Comparison of ENCODE assay signal across 14 mouse cellular contexts in the genomic region with DNA sequence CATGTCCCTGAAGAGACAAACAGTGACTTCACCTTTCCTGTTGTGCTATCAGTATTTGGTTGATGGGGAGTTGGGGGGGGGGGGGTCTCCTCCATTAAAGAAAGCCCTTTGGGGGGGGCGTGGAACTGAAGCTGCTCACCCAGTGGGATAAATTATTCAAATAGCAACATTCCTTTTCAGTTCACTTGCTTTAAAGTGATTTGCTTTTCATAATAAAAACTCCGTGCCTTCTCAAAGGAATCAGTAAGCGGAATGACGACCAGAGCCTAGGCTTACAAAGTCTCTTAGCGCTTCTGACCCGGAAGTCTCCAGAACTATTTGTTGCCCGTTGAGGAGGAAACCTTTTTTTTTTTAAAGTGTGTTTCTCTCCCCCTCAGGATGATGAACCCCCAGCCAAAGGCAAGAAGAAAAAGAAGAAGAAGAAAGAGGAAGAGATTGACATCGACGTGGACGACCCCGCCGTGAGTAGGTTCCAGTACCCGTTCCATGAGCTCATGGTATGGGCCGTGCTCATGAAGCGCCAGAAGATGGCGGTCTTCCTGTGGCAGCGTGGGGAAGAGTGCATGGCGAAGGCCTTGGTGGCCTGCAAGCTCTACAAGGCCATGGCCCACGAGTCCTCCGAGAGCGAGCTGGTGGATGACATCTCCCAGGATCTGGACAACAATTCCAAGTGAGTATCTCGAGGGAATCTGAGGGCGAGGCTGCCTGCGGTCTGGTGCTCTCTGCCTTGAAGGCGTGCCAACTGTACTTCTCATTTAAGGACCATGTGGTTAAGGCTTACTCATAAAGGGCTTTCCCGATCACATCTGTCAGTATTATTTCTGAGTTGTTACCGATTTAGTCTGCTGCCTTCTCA.
A peak's percentile ranks its signal among the peaks of the same experiment; 100 is the strongest.
DNase-seq lines count a peak whose midpoint lies in the region; TF ChIP-seq lines count a peak whose summit lies in the region.
"Had no signal": no experiment of that assay in that cellular context is flagged by ENCODE, and none has a peak within 500 bp of the region (broad histone marks: within the 10 kb centered on the region; RNA-seq: fewer than 3 reads in every experiment).

No protein-coding gene starts in this region.

- TF ChIP-seq CTCF in C2C12 (IDR thresholded peaks at IDR 0.05; ENCODE audit: control insufficient read depth, insufficient read depth, insufficient read length), result peak; percentile 34
- TF ChIP-seq CTCF in bone marrow macrophage, adult 2 months (IDR thresholded peaks at IDR 0.05; ENCODE audit: low read depth, low read length), result peak; percentile 15; the same call in 1 of the 2 replicates

- H3K4me1 ChIP-seq in bone marrow macrophage, adult 2 months (ENCODE audit: control insufficient read depth, insufficient read depth, low read length), result peaks cover 26% of the 10 kb centered on the region
- H3K4me1 ChIP-seq: embryonic facial prominence, embryonic 13.5 days; megakaryocyte, embryonic 14.5 days had no signal

- peak; percentile 10 for DNase-seq in heart, adult 18-20 months
- no peak for DNase-seq in heart, postnatal 36 days
- DNase-seq in 3134 (ENCODE audit: extremely low read depth, insufficient read length, low spot score), result peak; percentile 62
- no peak for DNase-seq in gastrocnemius, postnatal 14 days
- no peak for DNase-seq in gastrocnemius, postnatal 10 days
- DNase-seq in left cerebral cortex, postnatal 10 days (ENCODE audit: extremely low spot score in 1 of 2, low spot score in 2 of 2), result no peak
- DNase-seq: cerebellum, adult 11 months; kidney, adult 18-20 months; liver; thymus, adult 18-20 months had no signal

- no peak overlapping the region for H3ac ChIP-seq in C2C12 (ENCODE audit: control insufficient read depth, insufficient read length, low read depth)

- H3K36me3 ChIP-seq in C2C12 (ENCODE audit: control insufficient read depth, insufficient read depth), result no peaks in the 10 kb centered on the region
- H3K36me3 ChIP-seq: embryonic facial prominence, embryonic 13.5 days had no signal

- H3K79me3 ChIP-seq in C2C12 (ENCODE audit: low read depth), result no peaks in the 10 kb centered on the region

- peak overlapping the region; percentile 15 for H3K27ac ChIP-seq in bone marrow macrophage, adult 2 months (ENCODE audit: insufficient read depth, low read depth, low read length)
- H3K27ac ChIP-seq: embryonic facial prominence, embryonic 13.5 days had no signal

- no peak for TF ChIP-seq POLR2A in bone marrow macrophage, adult 2 months (IDR thresholded peaks at IDR 0.05; ENCODE audit: borderline replicate concordance, low read depth, low read length)

- H3K4me3 ChIP-seq in C2C12 (ENCODE audit: insufficient read depth, poor library complexity, severe bottlenecking), result no peak overlapping the region
- no peak overlapping the region for H3K4me3 ChIP-seq in bone marrow macrophage, adult 2 months (ENCODE audit: insufficient read depth, low read length)
- H3K4me3 ChIP-seq: embryonic facial prominence, embryonic 13.5 days; megakaryocyte, embryonic 14.5 days had no signal

- H3K79me2 ChIP-seq in C2C12 (ENCODE audit: control insufficient read depth, insufficient read depth), result no peaks in the 10 kb centered on the region

- H3K27me3 ChIP-seq in C2C12 (ENCODE audit: control insufficient read depth, insufficient read depth, insufficient read length), result no peaks in the 10 kb centered on the region
- H3K27me3 ChIP-seq: embryonic facial prominence, embryonic 13.5 days had no signal

- intact Hi-C loops in heart, postnatal 36 days (cut with DNase I), result no loop called here
- intact Hi-C loops in gastrocnemius, postnatal 14 days (cut with DNase I; ENCODE audit: low total_unique reads), result no loop called here
- intact Hi-C loops in left cerebral cortex, postnatal 10 days (cut with DNase I), result no loop called here

TF ChIP-seq in C2C12, 6 proteins besides CTCF, POLR2A, EP300 and RAD21:
- peak; percentile 48 for TF ChIP-seq MYOD1 (IDR thresholded peaks at IDR 0.05; ENCODE audit: control insufficient read depth, insufficient read length, low read depth)
- no peak for TF ChIP-seq MYOG (IDR thresholded peaks at IDR 0.05; ENCODE audit: control insufficient read depth, extremely low read depth, insufficient read length)
TF ChIP-seq in C2C12: peak in this region for 1.

Comparison
In these comparisons a context has a peak if more than half of its experiments do, and no peak if none do; other contexts are left out.
1. DNase-seq: peak in heart, adult 18-20 months (2 of 2) and 3134 (single experiment); none in heart, postnatal 36 days (0 of 2), gastrocnemius, postnatal 14 days (single experiment), gastrocnemius, postnatal 10 days (single experiment) and left cerebral cortex, postnatal 10 days (0 of 2).